Mouse (Mus musculus): ENCODE results near the gene Syne3. TPM values are rescaled to one million over a fixed set of nuclear protein-coding genes. Genes with fewer than 3 reads are reported as not detected.

Syne3 gene
- polyA plus RNA-seq, 1 experiment from 2014 or later, result 0.16 TPM

DNA sequence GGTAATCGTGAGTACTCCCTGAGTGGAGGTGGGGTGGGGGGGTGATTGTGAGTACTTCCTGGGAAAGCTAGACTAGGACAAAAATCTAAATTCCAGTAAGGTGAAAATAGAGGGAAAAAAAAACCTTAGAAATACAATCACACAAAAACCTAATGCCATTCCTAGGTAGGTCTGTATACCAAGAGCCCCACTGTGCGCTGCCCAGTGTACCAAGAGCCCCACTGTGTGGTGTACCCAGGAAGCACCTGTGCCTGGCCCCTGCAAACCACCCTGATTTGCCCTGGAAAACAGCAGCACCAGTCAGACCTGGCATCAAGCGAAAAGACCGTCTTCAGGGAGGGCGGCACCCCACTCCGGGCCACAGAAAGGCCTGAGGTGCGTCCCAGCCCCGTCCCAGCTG is 74.5 kb downstream of the Syne3 start:
- WGBS, result 89% methylated on average over 8 of the region's 8 CpGs
- H3K9me3 ChIP-seq (replicated peaks; ENCODE audit: control insufficient read depth, low read length, poor library complexity, severe bottlenecking), result no peaks in the 10 kb centered on the region
- no peak overlapping the region for H3K4me3 ChIP-seq (ENCODE audit: low read depth, low read length)
- H3K4me1 ChIP-seq (ENCODE audit: control insufficient read depth, insufficient read depth, low read length), result no peaks in the 10 kb centered on the region
- ATAC-seq, result no peak
- H3K4me2 ChIP-seq (ENCODE audit: low read length), result no peak overlapping the region
- H3K27me3 ChIP-seq (ENCODE audit: control insufficient read depth, insufficient read depth, low read depth, low read length), result no peaks in the 10 kb centered on the region
- no peak overlapping the region for H3K9ac ChIP-seq (ENCODE audit: low read depth, low read length)
- no peaks in the 10 kb centered on the region for H3K36me3 ChIP-seq (ENCODE audit: control insufficient read depth, insufficient read depth, low read length)
- H3K27ac ChIP-seq (ENCODE audit: low read length), result no peak overlapping the region

DNA sequence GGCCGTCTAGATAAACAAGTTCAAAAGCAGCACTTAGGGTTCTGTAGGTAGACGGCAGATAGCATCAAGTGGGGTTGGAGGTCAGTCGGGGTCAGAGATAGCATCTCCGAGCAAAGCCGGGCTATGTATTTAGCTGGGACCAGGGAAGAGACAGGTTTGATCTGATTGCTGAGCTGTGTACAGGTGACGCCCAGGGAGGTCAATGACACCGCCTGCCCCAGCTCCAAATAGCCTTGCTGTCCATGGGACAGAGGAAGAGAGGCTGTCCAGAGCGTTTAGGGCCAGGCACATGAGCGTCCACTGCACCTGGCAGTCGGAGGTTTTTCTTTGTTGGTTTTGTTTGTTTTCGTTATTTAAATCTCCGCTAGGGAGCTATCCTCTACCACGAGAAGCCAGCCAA is 75.8 kb downstream of the Syne3 start:
- no peak overlapping the region for H3K4me3 ChIP-seq (ENCODE audit: low read depth, low read length)
- whole genome bisulfite sequencing, result 80% methylated on average over 13 of the region's 13 CpGs
- H3K27me3 ChIP-seq (ENCODE audit: control insufficient read depth, insufficient read depth, low read depth, low read length), result no peaks in the 10 kb centered on the region
- H3K4me2 ChIP-seq (ENCODE audit: low read length), result no peak overlapping the region
- ATAC-seq, result no peak
- no peaks in the 10 kb centered on the region for H3K9me3 ChIP-seq (replicated peaks; ENCODE audit: control insufficient read depth, low read length, poor library complexity, severe bottlenecking)
- H3K36me3 ChIP-seq (ENCODE audit: control insufficient read depth, insufficient read depth, low read length), result no peaks in the 10 kb centered on the region
- H3K4me1 ChIP-seq (ENCODE audit: control insufficient read depth, insufficient read depth, low read length), result no peaks in the 10 kb centered on the region
- H3K27ac ChIP-seq (ENCODE audit: low read length), result no peak overlapping the region
- H3K9ac ChIP-seq (ENCODE audit: low read depth, low read length), result no peak overlapping the region

DNA sequence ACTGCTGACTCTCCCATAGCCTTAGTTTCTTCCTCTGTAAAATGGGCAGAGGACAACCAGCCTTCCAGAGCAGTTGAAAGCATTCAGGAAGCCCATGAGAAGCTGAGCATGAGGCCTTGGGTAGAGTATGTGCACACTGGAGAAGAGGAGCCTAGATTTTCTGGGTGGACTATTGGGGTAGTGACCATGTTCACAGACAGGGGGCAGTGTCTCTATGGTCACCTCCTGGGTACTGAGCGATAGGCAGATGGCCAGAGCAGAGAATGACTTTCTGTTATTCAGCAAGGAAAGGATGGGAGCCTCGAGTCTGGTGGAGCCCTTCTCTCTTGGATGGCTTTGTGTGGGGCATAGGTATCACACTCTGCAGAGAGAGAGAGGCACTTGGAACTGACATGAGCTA is 76.4 kb downstream of the Syne3 start:
- no peaks in the 10 kb centered on the region for H3K4me1 ChIP-seq (ENCODE audit: control insufficient read depth, insufficient read depth, low read length)
- no peak overlapping the region for H3K4me3 ChIP-seq (ENCODE audit: low read depth, low read length)
- 73% methylated on average over 2 of the region's 2 CpGs for WGBS
- no peak for ATAC-seq
- no peaks in the 10 kb centered on the region for H3K36me3 ChIP-seq (ENCODE audit: control insufficient read depth, insufficient read depth, low read length)
- no peak overlapping the region for H3K4me2 ChIP-seq (ENCODE audit: low read length)
- H3K27ac ChIP-seq (ENCODE audit: low read length), result no peak overlapping the region
- H3K27me3 ChIP-seq (ENCODE audit: control insufficient read depth, insufficient read depth, low read depth, low read length), result no peaks in the 10 kb centered on the region
- H3K9ac ChIP-seq (ENCODE audit: low read depth, low read length), result no peak overlapping the region
- H3K9me3 ChIP-seq (replicated peaks; ENCODE audit: control insufficient read depth, low read length, poor library complexity, severe bottlenecking), result no peaks in the 10 kb centered on the region

DNA sequence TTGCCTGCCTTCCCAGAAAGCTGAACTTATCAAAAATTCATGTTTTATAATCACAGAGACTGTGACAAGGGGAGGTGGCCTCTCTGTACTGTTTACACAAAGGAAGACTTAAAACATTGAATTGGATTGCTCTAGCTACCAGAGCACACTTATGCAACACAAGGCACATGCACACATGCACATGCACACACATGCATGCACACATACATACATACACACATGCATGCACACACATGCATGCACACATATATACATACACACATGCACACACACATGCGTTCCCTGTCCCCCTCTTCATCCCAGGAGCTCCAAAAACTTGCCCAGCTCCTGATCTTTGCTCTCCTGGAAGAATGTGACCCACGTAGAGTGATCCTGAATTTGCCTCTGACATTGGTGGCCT is 83.8 kb downstream of the Syne3 start:
- no peak for ATAC-seq
- H3K9me3 ChIP-seq (replicated peaks; ENCODE audit: control insufficient read depth, low read length, poor library complexity, severe bottlenecking), result no peaks in the 10 kb centered on the region
- peaks cover 23% of the 10 kb centered on the region for H3K4me1 ChIP-seq (ENCODE audit: control insufficient read depth, insufficient read depth, low read length)
- H3K27ac ChIP-seq (ENCODE audit: low read length), result peak overlapping the region; percentile 58
- WGBS, result 85% methylated on average over 2 of the region's 2 CpGs
- no peaks in the 10 kb centered on the region for H3K36me3 ChIP-seq (ENCODE audit: control insufficient read depth, insufficient read depth, low read length)
- no peak overlapping the region for H3K9ac ChIP-seq (ENCODE audit: low read depth, low read length)
- H3K4me2 ChIP-seq (ENCODE audit: low read length), result no peak overlapping the region
- no peaks in the 10 kb centered on the region for H3K27me3 ChIP-seq (ENCODE audit: control insufficient read depth, insufficient read depth, low read depth, low read length)
- no peak overlapping the region for H3K4me3 ChIP-seq (ENCODE audit: low read depth, low read length)

DNA sequence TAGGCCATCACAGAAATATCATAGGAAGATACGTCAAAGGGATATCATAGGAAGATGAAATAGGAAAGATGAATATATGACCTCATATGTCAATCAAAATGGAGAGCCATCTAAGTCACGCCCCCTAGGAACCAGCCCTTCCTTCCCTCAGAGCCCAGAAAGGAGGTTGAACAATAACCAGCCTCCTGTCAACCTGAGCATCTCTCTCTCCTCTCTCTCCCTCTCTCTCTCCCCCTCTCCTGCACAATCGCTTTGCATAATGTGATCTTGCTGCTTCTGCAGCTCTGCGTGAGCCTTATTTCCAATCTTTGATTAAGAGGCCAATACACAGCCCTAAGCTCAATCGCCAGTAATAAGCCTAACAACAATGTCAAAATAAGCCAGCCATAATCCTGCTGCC is 84.6 kb downstream of the Syne3 start:
- Histone ChIP-seq H3K9me3 (replicated peaks; ENCODE audit: control insufficient read depth, low read length, poor library complexity, severe bottlenecking) (no peaks in the 10 kb centered on the region), H3K27ac (ENCODE audit: low read length) (peak overlapping the region; percentile 58), H3K27me3 (ENCODE audit: control insufficient read depth, insufficient read depth, low read depth, low read length) (no peaks in the 10 kb centered on the region), H3K4me1 (ENCODE audit: control insufficient read depth, insufficient read depth, low read length) (peaks cover 23% of the 10 kb centered on the region), H3K36me3 (ENCODE audit: control insufficient read depth, insufficient read depth, low read length) (no peaks in the 10 kb centered on the region), H3K9ac (ENCODE audit: low read depth, low read length) (no peak overlapping the region), H3K4me3 (ENCODE audit: low read depth, low read length) (no peak overlapping the region), H3K4me2 (ENCODE audit: low read length) (no peak overlapping the region)
- WGBS, result 42% methylated on average over 5 of the region's 5 CpGs
- peak; percentile 29; the same call in 1 of the 2 replicates for ATAC-seq

DNA sequence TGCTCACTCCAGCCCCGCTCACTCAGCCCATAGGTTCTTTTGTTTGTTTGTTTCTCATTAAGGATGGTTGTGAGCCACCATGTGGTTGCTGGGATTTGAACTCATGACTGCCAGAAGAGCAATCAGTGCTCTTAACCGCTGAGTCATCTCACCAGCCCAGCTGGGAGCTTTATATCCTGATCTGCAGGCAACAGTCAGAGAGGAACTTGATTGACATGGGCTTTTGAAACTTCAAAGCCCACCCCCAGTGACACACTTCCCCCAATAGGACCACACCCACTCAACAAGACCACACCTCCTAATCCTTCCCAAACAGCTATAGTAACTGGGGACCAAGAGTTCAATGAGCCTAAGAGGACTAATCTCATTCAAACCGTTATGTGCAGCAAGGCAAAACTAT is 85.1 kb downstream of the Syne3 start:
- Histone ChIP-seq H3K4me3 (ENCODE audit: low read depth, low read length) (no peak overlapping the region), H3K27ac (ENCODE audit: low read length) (no peak overlapping the region; the same call in 1 of the 2 replicates)

DNA sequence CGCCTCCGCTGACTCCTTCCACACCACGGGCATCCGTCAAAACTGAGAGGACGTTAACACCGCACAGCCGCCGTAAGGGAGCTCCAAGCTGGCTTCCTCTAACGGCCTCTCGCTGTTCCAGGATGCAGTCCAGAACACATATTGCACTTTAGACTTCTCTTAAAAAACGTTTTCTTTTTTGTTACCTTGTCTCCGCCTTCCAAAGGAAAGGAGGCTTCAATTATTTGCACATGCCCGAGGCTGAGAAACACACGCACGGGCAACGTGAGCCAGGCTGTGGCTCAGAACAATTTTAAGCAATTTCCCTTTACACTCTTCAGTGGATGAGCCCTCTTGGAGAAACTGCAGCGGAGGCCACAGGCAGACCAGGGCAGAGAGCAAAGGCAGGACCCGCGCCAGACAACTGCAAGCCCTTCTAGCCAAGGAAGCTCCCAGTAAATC is 85.6 kb downstream of the Syne3 start:
- no peak overlapping the region; the same call in 1 of the 2 replicates for H3K27ac ChIP-seq (ENCODE audit: low read length)

More for the DNA sequence above, 85.1 kb downstream of the Syne3 start:
- H3K27me3 ChIP-seq (ENCODE audit: control insufficient read depth, insufficient read depth, low read depth, low read length), result no peaks in the 10 kb centered on the region
- H3K4me1 ChIP-seq (ENCODE audit: control insufficient read depth, insufficient read depth, low read length), result peaks cover 23% of the 10 kb centered on the region
- no peaks in the 10 kb centered on the region for H3K9me3 ChIP-seq (replicated peaks; ENCODE audit: control insufficient read depth, low read length, poor library complexity, severe bottlenecking)
- H3K36me3 ChIP-seq (ENCODE audit: control insufficient read depth, insufficient read depth, low read length), result no peaks in the 10 kb centered on the region
- no peak overlapping the region for H3K9ac ChIP-seq (ENCODE audit: low read depth, low read length)
- 73% methylated on average over 3 of the region's 3 CpGs for WGBS
- ATAC-seq, result no peak
- H3K4me2 ChIP-seq (ENCODE audit: low read length), result no peak overlapping the region

DNA sequence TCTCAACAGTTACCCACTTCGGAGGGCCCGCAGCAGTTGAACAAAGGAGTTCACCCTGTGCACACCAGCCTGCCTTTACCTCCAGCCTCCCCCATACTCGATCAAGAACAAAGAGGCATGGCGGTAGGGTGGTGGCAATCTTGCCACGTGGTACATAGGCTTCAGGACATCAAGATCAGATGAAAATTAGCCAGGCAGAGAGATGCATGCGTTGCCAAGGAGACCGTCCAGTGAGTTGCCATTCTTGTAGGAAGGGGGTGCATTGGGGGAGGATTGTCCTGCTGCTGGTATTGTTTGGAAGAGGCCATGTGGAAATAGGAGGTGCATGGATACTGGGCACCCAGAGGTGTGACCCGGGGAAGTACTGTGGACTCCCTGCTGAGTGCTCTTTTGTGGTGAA is 87.0 kb downstream of the Syne3 start:
- Histone ChIP-seq H3K27ac (ENCODE audit: low read length) (no peak overlapping the region), H3K4me2 (ENCODE audit: low read length) (no peak overlapping the region), H3K27me3 (ENCODE audit: control insufficient read depth, insufficient read depth, low read depth, low read length) (no peaks in the 10 kb centered on the region), H3K4me1 (ENCODE audit: control insufficient read depth, insufficient read depth, low read length) (peaks cover 23% of the 10 kb centered on the region), H3K9me3 (replicated peaks; ENCODE audit: control insufficient read depth, low read length, poor library complexity, severe bottlenecking) (no peaks in the 10 kb centered on the region), H3K36me3 (ENCODE audit: control insufficient read depth, insufficient read depth, low read length) (no peaks in the 10 kb centered on the region), H3K9ac (ENCODE audit: low read depth, low read length) (no peak overlapping the region), H3K4me3 (ENCODE audit: low read depth, low read length) (no peak overlapping the region)
- peak; percentile 55 for ATAC-seq
- 18% methylated on average over 8 of the region's 8 CpGs for WGBS

More for the DNA sequence above, 85.6 kb downstream of the Syne3 start:
- no peak overlapping the region for H3K4me2 ChIP-seq (ENCODE audit: low read length)
- H3K36me3 ChIP-seq (ENCODE audit: control insufficient read depth, insufficient read depth, low read length), result no peaks in the 10 kb centered on the region
- H3K9ac ChIP-seq (ENCODE audit: low read depth, low read length), result 0 out of 2 replicates have a peak overlapping the region, but pooled peaks have one; percentile 2
- H3K27me3 ChIP-seq (ENCODE audit: control insufficient read depth, insufficient read depth, low read depth, low read length), result no peaks in the 10 kb centered on the region
- H3K9me3 ChIP-seq (replicated peaks; ENCODE audit: control insufficient read depth, low read length, poor library complexity, severe bottlenecking), result no peaks in the 10 kb centered on the region
- H3K4me3 ChIP-seq (ENCODE audit: low read depth, low read length), result no peak overlapping the region
- peaks cover 23% of the 10 kb centered on the region for H3K4me1 ChIP-seq (ENCODE audit: control insufficient read depth, insufficient read depth, low read length)
- WGBS, result 71% methylated on average over 19 of the region's 19 CpGs
- ATAC-seq, result no peak

DNA sequence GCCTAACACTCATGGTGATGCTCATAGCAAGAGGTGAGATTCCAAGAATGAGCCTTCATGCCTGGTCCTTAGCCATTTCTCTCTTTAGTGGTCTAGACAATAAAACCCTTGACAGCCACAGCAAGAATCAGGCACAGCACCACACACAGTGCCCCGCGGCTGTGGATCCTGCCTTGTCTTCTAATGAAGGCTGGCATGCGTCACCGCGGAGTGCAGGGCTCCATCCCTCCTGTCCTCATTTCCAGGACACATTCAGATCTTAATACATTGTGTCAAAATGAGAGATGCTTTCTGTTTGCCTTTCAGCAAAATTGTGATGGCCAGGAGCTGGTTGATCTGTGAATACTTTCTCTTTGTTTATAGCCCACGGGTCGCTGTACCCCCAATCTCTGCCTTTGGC is 88.5 kb downstream of the Syne3 start:
- Histone ChIP-seq H3K4me3 (ENCODE audit: low read depth, low read length) (no peak overlapping the region), H3K9ac (ENCODE audit: low read depth, low read length) (peak overlapping the region; percentile 12; the same call in 1 of the 2 replicates), H3K27me3 (ENCODE audit: control insufficient read depth, insufficient read depth, low read depth, low read length) (no peaks in the 10 kb centered on the region), H3K27ac (ENCODE audit: low read length) (no peak overlapping the region), H3K9me3 (replicated peaks; ENCODE audit: control insufficient read depth, low read length, poor library complexity, severe bottlenecking) (no peaks in the 10 kb centered on the region), H3K4me2 (ENCODE audit: low read length) (no peak overlapping the region), H3K4me1 (ENCODE audit: control insufficient read depth, insufficient read depth, low read length) (peaks cover 23% of the 10 kb centered on the region), H3K36me3 (ENCODE audit: control insufficient read depth, insufficient read depth, low read length) (no peaks in the 10 kb centered on the region)
- ATAC-seq, result no peak
- 79% methylated on average over 7 of the region's 7 CpGs for WGBS

Measured in midbrain, embryonic 16.5 days (tissue).